Mouse (Mus musculus): ENCODE results near the gene Tom1l2.

GRCm38 (mm10) chr11:60257696-60258095 lies 95.0 kb downstream of the Tom1l2 start:
- no peak for TF ChIP-seq CTCF (IDR thresholded peaks at IDR 0.05; ENCODE audit: low read depth)
- no peak for TF ChIP-seq EP300 (IDR thresholded peaks at IDR 0.05; ENCODE audit: low read depth)
